Mouse (Mus musculus): ENCODE measurements around the gene Pacsin2. TPM values are rescaled to one million over a fixed set of nuclear protein-coding genes. Genes with fewer than 3 reads are reported as not detected.
A peak's percentile ranks its signal among the peaks of the same experiment; 100 is the strongest.

Pacsin2 gene
- polyA plus RNA-seq, 1 experiment from 2014 or later: 24.3 TPM

GRCm38 (mm10) chr15:83482645-83483224 is 18.3 kb upstream of the Pacsin2 start:
- DNase-seq: no peak
- WGBS (ENCODE audit: insufficient replicate concordance): 44% methylated on average over 8 of the region's 8 CpGs
- H3K27ac ChIP-seq (ENCODE audit: low read depth): no peak overlapping the region
- no peaks in the 10 kb centered on the region for H3K9me3 ChIP-seq (ENCODE audit: low read length)
- H3K9ac ChIP-seq (replicated peaks): no peak overlapping the region
- ATAC-seq: no peak
- no peaks in the 10 kb centered on the region; the same call in 1 of the 2 replicates for H3K4me1 ChIP-seq (ENCODE audit: insufficient read depth)
- no peak for TF ChIP-seq EP300 (IDR thresholded peaks at IDR 0.05; ENCODE audit: low read depth)
- no peak for TF ChIP-seq CTCF (IDR thresholded peaks at IDR 0.05; ENCODE audit: low read depth)
- H3K36me3 ChIP-seq (replicated peaks; ENCODE audit: insufficient read depth, low read length): no peaks in the 10 kb centered on the region
- H3K4me2 ChIP-seq (ENCODE audit: low read depth, low read length): no peak overlapping the region
- no peaks in the 10 kb centered on the region for H3K27me3 ChIP-seq (ENCODE audit: insufficient read depth, low read length)
- no peak overlapping the region for H3K4me3 ChIP-seq (ENCODE audit: low read depth, low read length)

DNA sequence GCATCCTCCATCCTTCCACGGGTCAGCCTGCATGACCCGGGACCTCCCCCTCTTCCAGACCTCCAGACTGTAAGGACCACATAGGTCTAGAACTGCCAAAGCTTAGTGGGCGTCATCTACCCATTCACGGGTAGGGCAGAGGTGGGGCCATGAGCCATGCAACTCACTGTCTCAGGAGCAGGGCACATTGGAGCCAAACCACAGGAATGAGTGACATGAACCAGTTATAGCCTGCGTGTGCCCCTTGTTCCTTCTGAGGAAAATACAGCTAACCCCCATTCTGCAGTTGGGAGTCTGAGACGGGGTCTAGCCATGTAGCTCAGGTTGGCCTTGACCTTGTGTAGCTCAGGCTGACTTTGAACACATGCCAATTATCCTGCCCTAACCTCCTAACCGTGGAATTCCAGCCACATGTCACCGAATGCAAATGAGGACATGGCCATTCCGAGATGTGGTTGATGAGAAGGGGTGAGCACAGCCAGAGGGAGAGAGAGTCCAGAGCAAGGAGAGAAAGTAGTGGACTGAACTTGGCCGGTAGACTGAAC is 16.9 kb upstream of the Pacsin2 start:
- TF ChIP-seq EP300 (IDR thresholded peaks at IDR 0.05; ENCODE audit: low read depth): no peak
- H3K9me3 ChIP-seq (ENCODE audit: low read length): no peaks in the 10 kb centered on the region
- no peak overlapping the region for H3K27ac ChIP-seq (ENCODE audit: low read depth)
- H3K9ac ChIP-seq (replicated peaks): no peak overlapping the region
- no peak for DNase-seq
- no peaks in the 10 kb centered on the region for H3K27me3 ChIP-seq (ENCODE audit: insufficient read depth, low read length)
- no peaks in the 10 kb centered on the region for H3K36me3 ChIP-seq (replicated peaks; ENCODE audit: insufficient read depth, low read length)
- ATAC-seq: no peak
- 60% methylated on average over 10 of the region's 10 CpGs for WGBS (ENCODE audit: insufficient replicate concordance)
- no peaks in the 10 kb centered on the region; the same call in 1 of the 2 replicates for H3K4me1 ChIP-seq (ENCODE audit: insufficient read depth)
- H3K4me2 ChIP-seq (ENCODE audit: low read depth, low read length): no peak overlapping the region
- no peak overlapping the region for H3K4me3 ChIP-seq (ENCODE audit: low read depth, low read length)

- 86% methylated on average over 4 of the region's 4 CpGs for WGBS (ENCODE audit: insufficient replicate concordance)
- no peaks in the 10 kb centered on the region for H3K9me3 ChIP-seq (ENCODE audit: low read length)
- peaks cover 1% of the 10 kb centered on the region for H3K4me1 ChIP-seq (ENCODE audit: insufficient read depth)
- no peak overlapping the region for H3K27ac ChIP-seq (ENCODE audit: low read depth)
- DNase-seq: no peak
- no peak overlapping the region for H3K4me2 ChIP-seq (ENCODE audit: low read depth, low read length)
- no peak overlapping the region for H3K4me3 ChIP-seq (ENCODE audit: low read depth, low read length)
- H3K9ac ChIP-seq (replicated peaks): no peak overlapping the region
- no peak for ATAC-seq
- no peaks in the 10 kb centered on the region for H3K27me3 ChIP-seq (ENCODE audit: insufficient read depth, low read length)
- TF ChIP-seq EP300 (IDR thresholded peaks at IDR 0.05; ENCODE audit: low read depth) (no peak), CTCF (IDR thresholded peaks at IDR 0.05; ENCODE audit: low read depth) (no peak)
- H3K36me3 ChIP-seq (replicated peaks; ENCODE audit: insufficient read depth, low read length): no peaks in the 10 kb centered on the region
These were observed 15.4 kb upstream of the Pacsin2 start for GRCm38 (mm10) chr15:83479818-83480217.

DNA sequence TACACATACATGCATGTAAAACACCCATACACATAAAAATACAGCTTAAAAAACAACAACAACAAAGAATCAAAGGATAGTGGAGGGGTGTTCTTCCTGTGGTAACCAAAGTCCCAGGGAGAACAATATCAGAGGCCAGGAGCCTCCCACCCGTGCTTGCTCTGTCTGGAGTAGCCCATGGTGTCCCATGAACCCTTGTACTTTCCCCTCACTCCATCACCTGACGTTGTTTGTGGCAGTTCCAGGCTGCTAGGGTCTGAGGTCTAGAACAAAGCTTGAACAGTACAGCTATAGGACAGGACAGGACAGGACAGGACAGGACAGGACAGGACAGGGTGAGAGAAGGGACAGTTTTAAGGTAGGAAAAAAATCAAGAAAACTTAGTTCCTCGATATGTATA is 13.7 kb upstream of the Pacsin2 start:
- H3K4me2 ChIP-seq (ENCODE audit: low read depth, low read length): no peak overlapping the region
- TF ChIP-seq EP300 (IDR thresholded peaks at IDR 0.05; ENCODE audit: low read depth) (no peak), CTCF (IDR thresholded peaks at IDR 0.05; ENCODE audit: low read depth) (no peak)
- ATAC-seq (no peak), DNase-seq (no peak)
- no peak overlapping the region for H3K27ac ChIP-seq (ENCODE audit: low read depth)
- H3K36me3 ChIP-seq (replicated peaks; ENCODE audit: insufficient read depth, low read length): no peaks in the 10 kb centered on the region
- H3K9me3 ChIP-seq (ENCODE audit: low read length): no peaks in the 10 kb centered on the region
- H3K27me3 ChIP-seq (ENCODE audit: insufficient read depth, low read length): no peaks in the 10 kb centered on the region
- no peak overlapping the region for H3K9ac ChIP-seq (replicated peaks)
- H3K4me1 ChIP-seq (ENCODE audit: insufficient read depth): peaks cover 15% of the 10 kb centered on the region
- 57% methylated on average over 3 of the region's 3 CpGs for WGBS (ENCODE audit: insufficient replicate concordance)
- no peak overlapping the region for H3K4me3 ChIP-seq (ENCODE audit: low read depth, low read length)

GRCm38 (mm10) chr15:83476593-83477273 is 12.3 kb upstream of the Pacsin2 start:
- ATAC-seq (no peak), DNase-seq (no peak)
- H3K9me3 ChIP-seq (ENCODE audit: low read length): no peaks in the 10 kb centered on the region
- no peak overlapping the region for H3K4me2 ChIP-seq (ENCODE audit: low read depth, low read length)
- H3K4me3 ChIP-seq (ENCODE audit: low read depth, low read length): no peak overlapping the region
- 64% methylated on average over 12 of the region's 12 CpGs for WGBS (ENCODE audit: insufficient replicate concordance)
- TF ChIP-seq CTCF (IDR thresholded peaks at IDR 0.05; ENCODE audit: low read depth): no peak
- TF ChIP-seq EP300 (IDR thresholded peaks at IDR 0.05; ENCODE audit: low read depth): no peak
- no peak overlapping the region for H3K9ac ChIP-seq (replicated peaks)
- no peaks in the 10 kb centered on the region for H3K36me3 ChIP-seq (replicated peaks; ENCODE audit: insufficient read depth, low read length)
- H3K27ac ChIP-seq (ENCODE audit: low read depth): no peak overlapping the region
- peaks cover 15% of the 10 kb centered on the region for H3K4me1 ChIP-seq (ENCODE audit: insufficient read depth)
- H3K27me3 ChIP-seq (ENCODE audit: insufficient read depth, low read length): no peaks in the 10 kb centered on the region

- Histone ChIP-seq H3K27me3 (ENCODE audit: insufficient read depth, low read length) (no peaks in the 10 kb centered on the region), H3K4me3 (ENCODE audit: low read depth, low read length) (peak overlapping the region; percentile 15), H3K36me3 (replicated peaks; ENCODE audit: insufficient read depth, low read length) (no peaks in the 10 kb centered on the region), H3K9ac (replicated peaks) (peak overlapping the region; percentile 38; the same call in 1 of the 2 replicates), H3K4me2 (ENCODE audit: low read depth, low read length) (peak overlapping the region; percentile 68), H3K4me1 (ENCODE audit: insufficient read depth) (peaks cover 15% of the 10 kb centered on the region), H3K27ac (ENCODE audit: low read depth) (peak overlapping the region; percentile 67; the same call in 1 of the 2 replicates), H3K9me3 (ENCODE audit: low read length) (no peaks in the 10 kb centered on the region)
- ATAC-seq (peak; percentile 85), DNase-seq (peak; percentile 62)
- WGBS (ENCODE audit: insufficient replicate concordance): 21% methylated on average over 5 of the region's 5 CpGs
- TF ChIP-seq EP300 (IDR thresholded peaks at IDR 0.05; ENCODE audit: low read depth) (no peak), CTCF (IDR thresholded peaks at IDR 0.05; ENCODE audit: low read depth) (no peak)
These were observed 10.0 kb upstream of the Pacsin2 start for GRCm38 (mm10) chr15:83474466-83474836.

Measured in liver, postnatal 0 days (tissue).